Mouse (Mus musculus): ENCODE data around the gene Gm38655. TPM values are rescaled to one million over a fixed set of nuclear protein-coding genes. Genes with fewer than 3 reads are reported as not detected.
"Not testable (repeated sequence)": the region's sequence is repeated elsewhere in the genome, so short reads cannot be mapped to it uniquely, and the experiment has no call there.

The Gm38655 gene
- polyA plus RNA-seq, 1 experiment = not detected

DNA sequence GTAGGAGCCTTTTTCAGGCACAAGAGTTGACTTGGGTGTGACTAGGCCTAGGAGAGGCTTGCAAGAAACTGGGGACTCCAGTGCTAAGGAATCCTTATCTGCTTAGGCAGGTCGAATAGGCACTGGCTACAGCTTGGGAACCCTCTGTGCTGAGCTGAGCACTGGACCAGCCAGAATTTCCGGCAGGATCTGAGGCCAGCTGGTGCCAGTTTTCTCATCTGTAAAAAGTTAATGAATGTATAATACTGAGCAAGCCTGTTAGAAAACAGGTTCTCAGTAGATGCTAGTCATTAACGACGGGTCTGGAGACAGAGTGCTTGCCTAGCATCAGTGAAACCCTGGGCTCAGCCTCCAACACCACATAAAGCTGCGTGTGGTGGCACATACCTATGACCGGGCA is 39.6 kb downstream of the Gm38655 start:
- DNase-seq = peak; percentile 84
- WGBS = 41% methylated on average over 6 of the region's 6 CpGs
- H3K4me3 ChIP-seq (ENCODE audit: insufficient read depth, low read depth, low read length) = no peak overlapping the region
- H3K27ac ChIP-seq (ENCODE audit: insufficient read depth, low read depth, low read length) = peak overlapping the region; percentile 66
- no peaks in the 10 kb centered on the region for H3K27me3 ChIP-seq (replicated peaks; ENCODE audit: control insufficient read depth, insufficient read depth, low read length)
- peaks cover 26% of the 10 kb centered on the region for H3K4me1 ChIP-seq (ENCODE audit: control insufficient read depth, insufficient read depth, low read length)
- no peaks in the 10 kb centered on the region for H3K36me3 ChIP-seq (ENCODE audit: control insufficient read depth, insufficient read depth, low read length)
- no peak for TF ChIP-seq POLR2A (IDR thresholded peaks at IDR 0.05; ENCODE audit: low read depth, low read length)
- no peak for TF ChIP-seq CTCF (conservative IDR thresholded peaks at IDR 0.05; ENCODE audit: insufficient read depth, insufficient read length, low read depth, low read length)

DNA sequence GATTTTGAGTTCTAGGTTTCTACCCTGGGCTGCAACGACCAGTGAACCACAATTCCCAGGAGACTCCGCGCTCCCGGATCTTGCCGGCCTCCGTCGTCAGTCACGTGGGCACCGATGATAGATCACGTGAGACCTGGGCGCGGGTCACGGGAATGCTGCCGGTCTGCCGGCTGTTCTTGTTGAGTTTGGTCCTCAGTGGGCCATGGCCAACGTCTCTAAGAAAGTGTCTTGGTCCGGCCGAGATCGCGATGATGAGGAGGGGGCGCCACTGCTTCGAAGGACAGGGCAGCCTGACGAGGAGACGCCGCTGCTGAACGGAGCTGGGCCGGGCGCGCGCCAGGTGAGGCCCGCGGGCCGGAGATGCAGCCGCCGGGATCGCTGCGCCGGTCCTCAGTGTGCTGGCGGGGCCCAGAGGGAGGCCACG is 42.0 kb downstream of the Gm38655 start, which contains the start of gene Clcn7:
Gene Clcn7, plus strand, starts transcription at position 117 of the 424 bp plus-strand sequence.
- TF ChIP-seq POLR2A (IDR thresholded peaks at IDR 0.05; ENCODE audit: low read depth, low read length) (peak; percentile 66), CTCF (conservative IDR thresholded peaks at IDR 0.05; ENCODE audit: insufficient read depth, insufficient read length, low read depth, low read length) (no peak)
- Histone ChIP-seq H3K4me3 (ENCODE audit: insufficient read depth, low read depth, low read length) (peak within 1 kb of the TSS; percentile 87), H3K27me3 (replicated peaks; ENCODE audit: control insufficient read depth, insufficient read depth, low read length) (no peaks in the 10 kb centered on the region), H3K36me3 (ENCODE audit: control insufficient read depth, insufficient read depth, low read length) (no peaks in the 10 kb centered on the region), H3K4me1 (ENCODE audit: control insufficient read depth, insufficient read depth, low read length) (peaks cover 26% of the 10 kb centered on the region), H3K27ac (ENCODE audit: insufficient read depth, low read depth, low read length) (peak within 1 kb of the TSS; percentile 87)
- under 1% methylated on average over 40 of the region's 40 CpGs for WGBS
- peak; percentile 98 for DNase-seq

DNA sequence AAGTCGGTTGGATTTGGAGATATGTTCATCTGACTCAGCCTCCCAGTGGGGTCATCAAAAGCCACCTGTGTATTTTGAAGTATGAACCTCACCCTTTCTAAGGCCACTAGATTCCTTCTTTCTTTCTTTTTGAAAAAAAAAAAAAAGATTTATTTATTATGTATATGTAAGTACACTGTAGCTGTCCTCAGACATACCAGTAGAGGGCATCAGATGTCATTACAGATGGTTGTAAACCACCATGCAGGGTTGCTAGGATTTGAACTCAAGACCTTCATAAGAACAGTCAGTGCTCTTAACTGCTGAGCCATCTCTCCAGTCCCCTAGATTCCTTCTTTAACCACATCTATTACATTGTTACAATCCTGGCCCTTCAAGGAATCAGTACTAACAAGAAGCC is 45.2 kb downstream of the Gm38655 start:
- H3K4me3 ChIP-seq (ENCODE audit: insufficient read depth, low read depth, low read length) = no peak overlapping the region
- 87% methylated on average over 1 of the region's 1 CpGs for WGBS
- no peaks in the 10 kb centered on the region for H3K36me3 ChIP-seq (ENCODE audit: control insufficient read depth, insufficient read depth, low read length)
- TF ChIP-seq POLR2A (IDR thresholded peaks at IDR 0.05; ENCODE audit: low read depth, low read length) = no peak
- H3K27ac ChIP-seq (ENCODE audit: insufficient read depth, low read depth, low read length) = no peak overlapping the region
- DNase-seq = no peak
- H3K27me3 ChIP-seq (replicated peaks; ENCODE audit: control insufficient read depth, insufficient read depth, low read length) = no peaks in the 10 kb centered on the region
- H3K4me1 ChIP-seq (ENCODE audit: control insufficient read depth, insufficient read depth, low read length) = peaks cover 15% of the 10 kb centered on the region

DNA sequence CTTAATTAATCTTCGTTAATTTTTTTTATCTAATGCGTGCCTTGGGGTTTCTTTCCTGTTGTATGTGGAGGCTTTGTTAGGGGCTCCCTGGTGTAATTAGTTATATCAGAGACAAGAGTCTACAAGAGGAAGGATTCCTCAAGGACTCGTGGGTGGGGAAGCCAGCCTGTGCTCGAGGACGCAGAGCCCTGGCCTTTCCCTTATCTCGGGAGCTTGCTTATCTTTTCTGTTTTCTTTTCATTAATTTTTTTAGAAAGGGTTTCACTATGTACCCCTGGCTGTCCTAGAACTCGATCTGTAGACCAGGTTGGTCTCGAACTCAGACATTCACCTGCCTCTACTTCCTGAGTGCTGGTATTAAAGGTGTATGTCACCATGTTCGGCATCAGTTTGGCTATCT is 47.6 kb downstream of the Gm38655 start:
- no peak for TF ChIP-seq CTCF (conservative IDR thresholded peaks at IDR 0.05; ENCODE audit: insufficient read depth, insufficient read length, low read depth, low read length)
- TF ChIP-seq POLR2A (IDR thresholded peaks at IDR 0.05; ENCODE audit: low read depth, low read length) = no peak
- H3K4me1 ChIP-seq (ENCODE audit: control insufficient read depth, insufficient read depth, low read length) = no peaks in the 10 kb centered on the region
- H3K36me3 ChIP-seq (ENCODE audit: control insufficient read depth, insufficient read depth, low read length) = no peaks in the 10 kb centered on the region
- H3K27me3 ChIP-seq (replicated peaks; ENCODE audit: control insufficient read depth, insufficient read depth, low read length) = no peaks in the 10 kb centered on the region
- no peak for DNase-seq
- 68% methylated on average over 9 of the region's 9 CpGs for WGBS
- no peak overlapping the region for H3K4me3 ChIP-seq (ENCODE audit: insufficient read depth, low read depth, low read length)
- no peak overlapping the region for H3K27ac ChIP-seq (ENCODE audit: insufficient read depth, low read depth, low read length)

DNA sequence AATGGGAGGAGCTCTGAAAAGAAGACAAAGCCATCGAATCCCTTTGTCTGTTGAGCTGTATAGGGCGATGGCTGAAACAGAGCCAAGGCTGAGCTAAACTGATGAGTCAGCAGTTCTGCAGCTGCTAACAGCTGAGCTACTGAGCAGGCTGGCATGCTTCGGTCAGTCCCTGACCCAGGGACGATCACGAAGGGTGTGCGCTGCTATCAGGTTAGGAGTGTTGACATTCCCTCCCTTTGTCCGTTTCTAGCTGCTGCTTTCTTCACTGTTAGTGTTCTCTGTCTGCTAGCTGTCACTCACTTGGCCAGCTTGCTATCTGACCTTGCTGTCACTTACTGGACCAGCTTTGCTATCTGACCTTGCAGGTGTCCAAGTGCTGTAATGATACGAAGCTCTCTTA is 48.2 kb downstream of the Gm38655 start:
- WGBS = 33% methylated on average over 8 of the region's 8 CpGs

DNA sequence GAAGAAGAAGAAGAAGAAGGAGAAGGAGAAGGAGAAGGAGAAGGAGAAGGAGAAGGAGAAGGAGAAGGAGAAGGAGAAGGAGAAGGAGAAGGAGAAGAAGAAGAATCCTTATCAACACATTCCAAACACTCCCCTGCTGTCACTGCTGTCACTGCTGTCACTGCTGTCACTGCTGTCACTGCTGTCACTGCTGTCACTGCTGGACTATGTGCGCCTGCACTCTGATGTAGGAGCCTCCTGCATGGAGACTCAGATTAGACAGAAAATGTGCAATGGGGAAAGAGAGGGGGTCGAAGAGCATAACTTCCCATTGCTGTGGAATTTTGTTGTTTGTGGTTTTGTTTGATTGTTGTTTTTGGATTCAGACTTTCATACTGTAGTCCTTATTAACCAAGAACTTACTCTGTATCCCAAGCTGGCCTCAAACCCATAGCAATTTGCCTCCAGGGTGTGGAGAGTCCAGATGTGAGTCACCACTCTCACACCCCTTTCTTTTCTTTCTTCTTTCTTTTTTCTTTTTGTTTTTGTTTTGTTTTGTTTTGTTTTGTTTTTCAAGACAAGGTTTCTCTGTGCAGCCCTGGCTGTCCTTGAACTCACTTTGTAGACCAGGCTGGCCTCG is 49.7 kb downstream of the Gm38655 start:
- not testable (repeated sequence) for H3K36me3 ChIP-seq (ENCODE audit: control insufficient read depth, insufficient read depth, low read length); H3K4me3 ChIP-seq (ENCODE audit: insufficient read depth, low read depth, low read length); H3K4me1 ChIP-seq (ENCODE audit: control insufficient read depth, insufficient read depth, low read length); DNase-seq; H3K27me3 ChIP-seq (replicated peaks; ENCODE audit: control insufficient read depth, insufficient read depth, low read length); H3K27ac ChIP-seq (ENCODE audit: insufficient read depth, low read depth, low read length)
- WGBS = 76% methylated on average over 3 of the region's 3 CpGs

More for the DNA sequence above, 48.2 kb downstream of the Gm38655 start:
- Histone ChIP-seq H3K36me3 (ENCODE audit: control insufficient read depth, insufficient read depth, low read length) (no peaks in the 10 kb centered on the region), H3K4me3 (ENCODE audit: insufficient read depth, low read depth, low read length) (no peak overlapping the region), H3K27me3 (replicated peaks; ENCODE audit: control insufficient read depth, insufficient read depth, low read length) (no peaks in the 10 kb centered on the region), H3K4me1 (ENCODE audit: control insufficient read depth, insufficient read depth, low read length) (no peaks in the 10 kb centered on the region), H3K27ac (ENCODE audit: insufficient read depth, low read depth, low read length) (no peak overlapping the region)
- no peak for TF ChIP-seq POLR2A (IDR thresholded peaks at IDR 0.05; ENCODE audit: low read depth, low read length)
- TF ChIP-seq CTCF (conservative IDR thresholded peaks at IDR 0.05; ENCODE audit: insufficient read depth, insufficient read length, low read depth, low read length) = no peak
- DNase-seq = no peak

DNA sequence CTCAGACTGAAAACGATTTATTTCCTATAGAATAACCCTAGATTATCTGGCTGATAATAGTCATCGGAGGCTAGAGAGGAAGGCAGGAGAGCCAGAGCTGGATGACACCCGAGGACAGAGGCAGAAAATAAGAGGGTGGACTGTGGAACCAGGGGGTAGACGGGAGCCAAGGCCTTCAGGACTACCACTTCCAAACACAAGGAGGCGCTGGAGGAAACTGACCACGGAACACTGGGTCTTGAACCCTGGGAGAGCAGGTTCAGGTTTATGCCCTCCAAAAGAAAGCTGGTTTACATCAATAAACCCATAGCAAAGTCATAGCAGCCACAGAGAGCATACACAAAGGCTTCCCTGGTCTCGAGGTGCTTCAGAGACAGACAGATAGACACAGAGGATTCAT is 51.3 kb downstream of the Gm38655 start:
- no peaks in the 10 kb centered on the region for H3K36me3 ChIP-seq (ENCODE audit: control insufficient read depth, insufficient read depth, low read length)
- no peaks in the 10 kb centered on the region for H3K4me1 ChIP-seq (ENCODE audit: control insufficient read depth, insufficient read depth, low read length)
- no peak overlapping the region for H3K27ac ChIP-seq (ENCODE audit: insufficient read depth, low read depth, low read length)
- DNase-seq = peak; percentile 25
- H3K4me3 ChIP-seq (ENCODE audit: insufficient read depth, low read depth, low read length) = no peak overlapping the region
- 34% methylated on average over 7 of the region's 7 CpGs for WGBS
- no peaks in the 10 kb centered on the region for H3K27me3 ChIP-seq (replicated peaks; ENCODE audit: control insufficient read depth, insufficient read depth, low read length)
- TF ChIP-seq CTCF (conservative IDR thresholded peaks at IDR 0.05; ENCODE audit: insufficient read depth, insufficient read length, low read depth, low read length) = peak; percentile 49
- TF ChIP-seq POLR2A (IDR thresholded peaks at IDR 0.05; ENCODE audit: low read depth, low read length) = no peak

Other genes with a start within 250 kb of the Gm38655 start
- gene Mapk8ip3, start 238.5 kb downstream of the Gm38655 start, polyA plus RNA-seq (2012; rRNA removed) = 58.1 and 69.1 TPM in 2 replicates
- 23.8 and 31.0 TPM in 2 replicates for gene Jpt2, start 214.8 kb downstream of the Gm38655 start, polyA plus RNA-seq (2012; rRNA removed)
- 11.9 and 13.3 TPM in 2 replicates for gene Cramp1l, start 159.7 kb downstream of the Gm38655 start, polyA plus RNA-seq (2012; rRNA removed)
- 10.1 and 10.6 TPM in 2 replicates for gene Ift140, start 159.4 kb downstream of the Gm38655 start, polyA plus RNA-seq (2012; rRNA removed)
- gene Tmem204, start 91.9 kb downstream of the Gm38655 start, polyA plus RNA-seq (2012; rRNA removed) = 93.4 and 100 TPM in 2 replicates
- gene Telo2, start 59.5 kb downstream of the Gm38655 start, polyA plus RNA-seq (2012; rRNA removed) = 11.6 and 13.3 TPM in 2 replicates
- gene Ptx4, start 54.7 kb downstream of the Gm38655 start, polyA plus RNA-seq (2012; rRNA removed) = not detected in 2 replicates
- 42.6 and 51.3 TPM in 2 replicates for gene Clcn7, start 42.1 kb downstream of the Gm38655 start, polyA plus RNA-seq (2012; rRNA removed)
- gene Ccdc154, start 13.0 kb downstream of the Gm38655 start, polyA plus RNA-seq (2012; rRNA removed) = 0.04 and 0.05 TPM in 2 replicates
- 10.8 and 12.2 TPM in 2 replicates for gene BC003965, start 9.1 kb upstream of the Gm38655 start, polyA plus RNA-seq (2012; rRNA removed)
- 38.3 and 44.1 TPM in 2 replicates for gene Unkl, start 12.9 kb upstream of the Gm38655 start, polyA plus RNA-seq (2012; rRNA removed)
- gene Gnptg, start 64.7 kb upstream of the Gm38655 start, polyA plus RNA-seq (2012; rRNA removed) = 121 and 123 TPM in 2 replicates
- gene Tsr3, start 64.7 kb upstream of the Gm38655 start, polyA plus RNA-seq (2012; rRNA removed) = 20.0 and 21.6 TPM in 2 replicates
- 5.6 and 6.9 TPM in 2 replicates for gene Baiap3, start 80.9 kb upstream of the Gm38655 start, polyA plus RNA-seq (2012; rRNA removed)
- gene Ube2i, start 99.2 kb upstream of the Gm38655 start, polyA plus RNA-seq (2012; rRNA removed) = 110 and 128 TPM in 2 replicates
- gene Prss34, start 122.9 kb upstream of the Gm38655 start, polyA plus RNA-seq (2012; rRNA removed) = not detected in 2 replicates
- gene Prss28, start 133.2 kb upstream of the Gm38655 start, polyA plus RNA-seq (2012; rRNA removed) = not detected in 2 replicates
- gene Prss29, start 143.2 kb upstream of the Gm38655 start, polyA plus RNA-seq (2012; rRNA removed) = not detected in 2 replicates
- gene Tpsab1, start 170.1 kb upstream of the Gm38655 start, polyA plus RNA-seq (2012; rRNA removed) = not detected in 2 replicates
- 1.8 and 2.4 TPM in 2 replicates for gene Tpsb2, start 190.8 kb upstream of the Gm38655 start, polyA plus RNA-seq (2012; rRNA removed)
- 0.12 TPM in 1 of 2 replicates, not detected in the other for gene Tpsg1, start 193.8 kb upstream of the Gm38655 start, polyA plus RNA-seq (2012; rRNA removed)